Mouse (Mus musculus) hindbrain, embryonic 15.5 days (tissue): ENCODE results near the gene Slc16a2. TPM values are rescaled to one million over a fixed set of nuclear protein-coding genes. Genes with fewer than 3 reads are reported as not detected.

Source experiments
- ATAC-seq: fragments of 200-750 bp; cut with Nextera tagmentation; 2 replicates; pipeline ENCODE4 v1.8.0; 2017; ENCODE audit warnings: low read depth, moderate number of reproducible peaks, moderate TSS enrichment; ENCODE audit not compliant: low FRiP score
- H3K27ac ChIP-seq: fragments of 300-500 bp; sonication (generic); replicated peaks from 2 replicates; pipeline ENCODE4 v1.5.1; 2015; ENCODE audit warnings: mild to moderate bottlenecking, inconsistent platforms
- H3K27me3 ChIP-seq: fragments of 300-500 bp; sonication (generic); 2 replicates; pipeline ENCODE4 v1.6.1; 2015; ENCODE audit warnings: control low read depth, inconsistent platforms
- H3K36me3 ChIP-seq: fragments of 300-500 bp; sonication (generic); 2 replicates; pipeline ENCODE4 v1.6.1; 2015; ENCODE audit warnings: control low read depth, inconsistent platforms
- H3K4me1 ChIP-seq: fragments of 300-500 bp; sonication (generic); replicated peaks from 2 replicates; pipeline ENCODE4 v1.6.1; 2015; ENCODE audit warnings: control low read depth, inconsistent platforms
- H3K4me2 ChIP-seq: fragments of 300-500 bp; sonication (generic); 2 replicates; pipeline ENCODE4 v1.6.1; 2015; ENCODE audit warnings: moderate library complexity, mild to moderate bottlenecking, inconsistent platforms
- H3K4me3 ChIP-seq: fragments of 300-500 bp; sonication (generic); 2 replicates; pipeline ENCODE4 v1.5.1; 2015; ENCODE audit warnings: mild to moderate bottlenecking, inconsistent platforms
- H3K9ac ChIP-seq: fragments of 300-500 bp; sonication (generic); 2 replicates; pipeline ENCODE4 v1.6.1; 2015; ENCODE audit warnings: inconsistent platforms
- H3K9me3 ChIP-seq: fragments of 300-500 bp; sonication (generic); 2 replicates; pipeline ENCODE4 v1.6.1; 2016; ENCODE audit warnings: control low read depth, inconsistent platforms
- WGBS: fragments of 180-500 bp; shearing (Covaris S2); methylation state at CpG from one replicate; pipeline ENCODE4 v1.1.7; 2015; 5-methylcytosine and 5-hydroxymethylcytosine counted together
- polyA plus RNA-seq: library from polyadenylated mRNA; unstranded; fragments of >200 nt; fragmentation: Nextera tagmentation; extraction: Ambion mirVana; gene quantifications from 2 replicates; pipeline ENCODE4 v1.2.1, GENCODE M21; 2015

Slc16a2 gene
- polyA plus RNA-seq, 1 experiment from 2014 or later: 32.9 TPM

DNA sequence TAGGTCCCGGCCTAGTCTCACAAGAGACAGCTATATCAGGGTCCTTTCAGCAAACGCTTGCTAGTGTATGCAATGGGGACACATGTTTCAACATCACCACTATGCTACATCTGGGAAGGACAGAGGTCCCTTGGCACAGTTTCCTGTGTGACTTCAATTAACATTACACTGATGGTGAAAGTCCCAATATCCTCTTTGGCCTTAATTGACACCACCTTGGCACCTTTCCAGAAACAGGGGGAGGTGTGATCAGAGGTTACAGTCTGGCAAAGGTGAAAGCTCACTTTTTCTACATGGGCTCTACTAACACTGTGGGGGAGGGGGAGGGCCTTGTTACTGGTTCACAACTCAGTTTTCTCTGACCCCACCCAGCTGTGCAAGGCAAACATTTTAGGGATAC, 99.3 kb downstream of the Slc16a2 start:
- H3K36me3 ChIP-seq: no peaks in the 10 kb centered on the region
- H3K9ac ChIP-seq: no peak overlapping the region
- no peaks in the 10 kb centered on the region for H3K4me1 ChIP-seq
- no peak overlapping the region for H3K4me2 ChIP-seq
- H3K27me3 ChIP-seq: peaks cover 31% of the 10 kb centered on the region
- H3K4me3 ChIP-seq: no peak overlapping the region
- WGBS: 86% methylated on average over 2 of the region's 2 CpGs
- no peak for ATAC-seq
- no peak overlapping the region for H3K27ac ChIP-seq
- no peaks in the 10 kb centered on the region for H3K9me3 ChIP-seq

- Histone ChIP-seq H3K4me2 (no peak overlapping the region), H3K27ac (no peak overlapping the region), H3K36me3 (no peaks in the 10 kb centered on the region), H3K27me3 (peaks cover 34% of the 10 kb centered on the region), H3K9ac (no peak overlapping the region), H3K9me3 (no peaks in the 10 kb centered on the region), H3K4me3 (no peak overlapping the region), H3K4me1 (no peaks in the 10 kb centered on the region)
- 50% methylated on average over 12 of the region's 12 CpGs for WGBS
- ATAC-seq: no peak
These were observed 102.1 kb downstream of the Slc16a2 start for GRCm38 (mm10) chrX:103719618-103720185.

DNA sequence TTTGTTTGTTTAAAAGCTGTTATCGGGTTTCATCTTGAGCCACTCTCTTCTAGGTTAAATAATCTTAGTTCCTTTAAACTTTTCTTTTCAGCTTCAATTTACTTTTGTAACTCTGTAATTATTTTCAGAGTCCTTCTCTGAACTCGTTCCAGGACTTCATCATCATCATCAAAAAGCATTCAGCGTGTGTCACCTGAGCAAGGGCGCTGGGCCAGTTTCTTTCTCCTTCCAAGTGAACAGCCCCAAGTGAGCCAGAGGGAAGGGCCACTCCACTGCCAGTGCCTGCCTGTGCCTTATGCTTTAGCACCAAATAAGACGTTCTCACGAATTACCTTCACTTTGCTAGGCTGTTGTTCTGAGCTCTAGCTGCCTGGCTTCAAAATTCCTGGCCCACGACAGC, 108.9 kb downstream of the Slc16a2 start:
- no peak overlapping the region for H3K4me2 ChIP-seq
- no peaks in the 10 kb centered on the region for H3K36me3 ChIP-seq
- H3K9me3 ChIP-seq: no peaks in the 10 kb centered on the region
- no peak for ATAC-seq
- H3K27ac ChIP-seq: no peak overlapping the region
- no peak overlapping the region for H3K4me3 ChIP-seq
- H3K9ac ChIP-seq: no peak overlapping the region
- peaks cover 54% of the 10 kb centered on the region for H3K27me3 ChIP-seq
- WGBS: 62% methylated on average over 7 of the region's 7 CpGs
- no peaks in the 10 kb centered on the region for H3K4me1 ChIP-seq

DNA sequence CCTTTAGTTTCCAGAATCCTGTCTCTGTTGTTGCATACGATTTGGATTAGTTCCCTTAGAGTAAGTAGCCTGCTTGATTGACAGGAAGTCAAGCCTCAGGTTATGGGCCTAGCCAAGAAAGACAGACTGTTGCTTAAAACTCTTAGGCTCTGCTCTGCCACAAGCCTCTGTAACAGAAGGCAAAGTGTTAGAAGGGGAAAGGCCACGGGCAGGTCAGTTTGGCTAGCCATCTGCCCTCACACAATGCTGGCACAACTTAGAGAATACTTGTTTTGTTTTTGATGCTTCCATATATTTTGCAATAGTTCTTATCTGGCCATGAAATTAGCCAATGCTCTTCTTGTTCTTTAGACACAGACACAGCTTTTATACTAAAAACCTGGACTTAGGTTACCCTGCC, 112.1 kb downstream of the Slc16a2 start:
- WGBS: 68% methylated on average over 2 of the region's 2 CpGs

DNA sequence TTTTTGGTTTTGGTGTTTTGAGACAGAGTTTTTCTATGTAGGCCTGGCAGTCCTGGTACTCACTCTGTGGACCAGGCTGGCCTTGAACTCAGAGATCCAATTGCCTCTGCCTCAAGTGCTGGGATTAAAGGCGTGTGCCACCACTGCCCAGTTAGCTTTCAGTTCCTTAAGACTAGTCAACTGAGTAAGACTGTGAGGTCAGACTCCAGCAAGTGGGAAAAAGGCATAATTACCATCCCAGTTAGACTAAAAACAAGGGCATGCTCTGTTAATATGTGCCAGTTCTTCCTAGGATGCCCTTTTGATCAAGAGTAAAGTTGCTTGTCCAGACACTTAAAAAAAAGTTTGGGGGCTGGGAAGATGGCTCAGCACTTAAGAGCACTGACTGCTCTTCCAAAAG, 113.2 kb downstream of the Slc16a2 start:
- no peaks in the 10 kb centered on the region for H3K9me3 ChIP-seq
- 67% methylated on average over 1 of the region's 1 CpGs for WGBS
- no peaks in the 10 kb centered on the region for H3K4me1 ChIP-seq
- H3K9ac ChIP-seq: no peak overlapping the region
- no peak overlapping the region for H3K27ac ChIP-seq
- H3K36me3 ChIP-seq: no peaks in the 10 kb centered on the region
- no peak overlapping the region for H3K4me2 ChIP-seq
- peaks cover 61% of the 10 kb centered on the region for H3K27me3 ChIP-seq
- no peak overlapping the region for H3K4me3 ChIP-seq
- no peak for ATAC-seq

More for the DNA sequence above, 112.1 kb downstream of the Slc16a2 start:
- Histone ChIP-seq H3K36me3 (no peaks in the 10 kb centered on the region), H3K4me1 (no peaks in the 10 kb centered on the region), H3K9ac (no peak overlapping the region), H3K4me3 (no peak overlapping the region), H3K27me3 (peaks cover 58% of the 10 kb centered on the region), H3K9me3 (no peaks in the 10 kb centered on the region), H3K4me2 (no peak overlapping the region), H3K27ac (no peak overlapping the region)
- no peak for ATAC-seq

- Histone ChIP-seq H3K4me2 (no peak overlapping the region), H3K4me3 (no peak overlapping the region), H3K9ac (no peak overlapping the region), H3K27ac (no peak overlapping the region), H3K9me3 (no peaks in the 10 kb centered on the region), H3K36me3 (no peaks in the 10 kb centered on the region), H3K4me1 (no peaks in the 10 kb centered on the region), H3K27me3 (peaks cover 58% of the 10 kb centered on the region)
- no peak for ATAC-seq
- WGBS: 87% methylated on average over 4 of the region's 4 CpGs
These were observed 117.2 kb downstream of the Slc16a2 start for GRCm38 (mm10) chrX:103704611-103705010.

- Histone ChIP-seq H3K27me3 (peaks cover 60% of the 10 kb centered on the region), H3K9me3 (no peaks in the 10 kb centered on the region), H3K4me3 (no peak overlapping the region), H3K4me1 (no peaks in the 10 kb centered on the region), H3K4me2 (no peak overlapping the region), H3K27ac (no peak overlapping the region), H3K36me3 (no peaks in the 10 kb centered on the region), H3K9ac (no peak overlapping the region)
- WGBS: 54% methylated on average over 4 of the region's 4 CpGs
- no peak for ATAC-seq
These were observed 117.8 kb downstream of the Slc16a2 start for GRCm38 (mm10) chrX:103704024-103704423.

DNA sequence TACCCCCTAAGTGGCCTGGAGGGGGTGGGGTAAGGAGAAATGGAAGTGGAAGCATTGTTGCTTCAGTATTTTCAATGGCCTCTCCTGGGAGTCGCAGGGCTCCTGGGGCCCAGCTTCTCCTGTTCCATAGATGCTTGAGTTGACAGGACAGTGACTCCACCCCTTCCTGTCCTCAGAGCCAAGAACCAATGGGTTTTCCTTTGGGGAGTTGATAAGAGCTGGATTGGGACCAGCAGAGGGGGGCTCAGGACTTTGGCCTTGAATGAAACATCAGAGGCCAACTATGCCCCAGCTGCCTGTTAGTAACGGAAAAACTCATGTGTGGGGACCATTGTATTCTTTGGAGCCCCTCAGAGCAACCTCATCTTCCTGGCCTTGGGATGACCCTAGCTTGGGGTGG, 124.0 kb downstream of the Slc16a2 start:
- Histone ChIP-seq H3K4me3 (no peak overlapping the region), H3K36me3 (no peaks in the 10 kb centered on the region), H3K27me3 (peaks cover 61% of the 10 kb centered on the region), H3K4me1 (peaks cover 6% of the 10 kb centered on the region; the same call in 1 of the 2 replicates), H3K9me3 (no peaks in the 10 kb centered on the region), H3K9ac (no peak overlapping the region), H3K4me2 (no peak overlapping the region), H3K27ac (no peak overlapping the region)
- WGBS: 48% methylated on average over 2 of the region's 2 CpGs
- no peak for ATAC-seq

- peak overlapping the region; percentile 44 for H3K4me3 ChIP-seq
- WGBS: 11% methylated on average over 9 of the region's 9 CpGs
- peak overlapping the region; percentile 85 for H3K27ac ChIP-seq
- no peaks in the 10 kb centered on the region for H3K36me3 ChIP-seq
- H3K9ac ChIP-seq: 0 out of 2 replicates have a peak overlapping the region, but pooled peaks have one; percentile 36
- peaks cover 63% of the 10 kb centered on the region for H3K27me3 ChIP-seq
- H3K9me3 ChIP-seq: no peaks in the 10 kb centered on the region
- ATAC-seq: peak; percentile 46
- peak overlapping the region; percentile 84 for H3K4me2 ChIP-seq
- H3K4me1 ChIP-seq: peaks cover 6% of the 10 kb centered on the region; the same call in 1 of the 2 replicates
These were observed 125.7 kb downstream of the Slc16a2 start for GRCm38 (mm10) chrX:103696081-103696519.

GRCm38 (mm10) chrX:103695165-103695996, 126.4 kb downstream of the Slc16a2 start:
- Histone ChIP-seq H3K9ac (peak overlapping the region; percentile 51), H3K27me3 (peaks cover 58% of the 10 kb centered on the region), H3K9me3 (no peaks in the 10 kb centered on the region), H3K27ac (peak overlapping the region; percentile 85), H3K4me2 (peak overlapping the region; percentile 84), H3K36me3 (no peaks in the 10 kb centered on the region), H3K4me3 (peak overlapping the region; percentile 44), H3K4me1 (peaks cover 6% of the 10 kb centered on the region; the same call in 1 of the 2 replicates)
- peak; percentile 87 for ATAC-seq
- 1% methylated on average over 38 of the region's 41 CpGs for WGBS

DNA sequence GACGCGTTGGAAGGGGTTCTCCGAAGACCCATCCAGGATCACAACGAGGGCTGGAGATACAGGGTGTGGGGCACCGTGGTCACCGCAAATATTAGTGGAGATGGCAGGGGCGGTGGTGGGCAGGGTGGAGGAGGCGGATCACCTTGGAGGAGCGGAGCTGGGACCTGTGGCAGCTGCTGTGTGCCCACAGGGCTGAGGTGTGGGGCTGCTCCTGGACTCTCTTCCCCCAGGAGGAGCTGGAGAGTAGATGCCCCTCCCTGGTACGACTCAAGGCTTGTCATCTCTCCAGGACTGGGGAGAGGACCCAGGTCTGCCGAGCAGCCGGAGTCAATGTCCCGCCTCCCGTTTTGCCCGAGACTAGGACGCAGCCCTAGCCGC, 127.0 kb downstream of the Slc16a2 start:
- ATAC-seq: peak; percentile 42
- Histone ChIP-seq H3K9me3 (no peaks in the 10 kb centered on the region), H3K4me2 (peak overlapping the region; percentile 84), H3K36me3 (no peaks in the 10 kb centered on the region), H3K27ac (peak overlapping the region; percentile 85), H3K9ac (peak overlapping the region; percentile 51), H3K4me1 (peaks cover 6% of the 10 kb centered on the region; the same call in 1 of the 2 replicates), H3K4me3 (peak overlapping the region; percentile 44), H3K27me3 (peaks cover 58% of the 10 kb centered on the region)
- WGBS: 9% methylated on average over 17 of the region's 17 CpGs

- H3K4me1 ChIP-seq: peaks cover 6% of the 10 kb centered on the region; the same call in 1 of the 2 replicates
- no peaks in the 10 kb centered on the region for H3K9me3 ChIP-seq
- peak overlapping the region; percentile 84 for H3K4me2 ChIP-seq
- no peak overlapping the region for H3K27ac ChIP-seq
- peaks cover 60% of the 10 kb centered on the region for H3K27me3 ChIP-seq
- 0 out of 2 replicates have a peak, but pooled peaks have one; percentile 1 for ATAC-seq
- no peaks in the 10 kb centered on the region for H3K36me3 ChIP-seq
- 29% methylated on average over 10 of the region's 10 CpGs for WGBS
- H3K9ac ChIP-seq: peak overlapping the region; percentile 51; the same call in 1 of the 2 replicates
- peak overlapping the region; percentile 44 for H3K4me3 ChIP-seq
These were observed 127.4 kb downstream of the Slc16a2 start for GRCm38 (mm10) chrX:103694381-103694780.
